Mouse (Mus musculus): ENCODE measurements around the gene Rpl9. TPM values are rescaled to one million over a fixed set of nuclear protein-coding genes. Genes with fewer than 3 reads are reported as not detected.

Rpl9 gene
- 987 and 1,000 TPM in 2 replicates for polyA plus RNA-seq (2016; fragmentation: Nextera tagmentation; extraction: Ambion mirVana)

GRCm38 (mm10) chr5:65390648-65391644 lies at the start of gene Rpl9, which contains the start of gene Lias:
Gene Rpl9 (minus strand): TSS chr5:65391444.
Gene Lias (plus strand): TSS chr5:65391497.
- WGBS, result under 1% methylated on average over 83 of the region's 83 CpGs
- H3K27me3 ChIP-seq (replicated peaks; ENCODE audit: low read depth, poor library complexity, severe bottlenecking), result no peaks in the 10 kb centered on the region
- H3K9me3 ChIP-seq, result no peaks in the 10 kb centered on the region
- H3K4me1 ChIP-seq, result peaks cover 17% of the 10 kb centered on the region
- H3K27ac ChIP-seq (replicated peaks), result peak within 1 kb of the TSS; percentile 99
- H3K4me3 ChIP-seq, result peak within 1 kb of the TSS; percentile 99
- H3K36me3 ChIP-seq (replicated peaks), result peaks cover 60% of the 10 kb centered on the region
- peak; percentile 98 for DNase-seq (ENCODE audit: low spot score)

- Histone ChIP-seq H3K4me3 (no peak overlapping the region), H3K36me3 (replicated peaks) (no peaks in the 10 kb centered on the region), H3K9me3 (no peaks in the 10 kb centered on the region), H3K27ac (replicated peaks) (no peak overlapping the region), H3K4me1 (peaks cover 24% of the 10 kb centered on the region), H3K27me3 (replicated peaks; ENCODE audit: low read depth, poor library complexity, severe bottlenecking) (no peaks in the 10 kb centered on the region)
- no peak for DNase-seq (ENCODE audit: low spot score)
These were observed 46.8 kb upstream of the Rpl9 start for GRCm38 (mm10) chr5:65438041-65438440.

- Histone ChIP-seq H3K27ac (replicated peaks) (peak within 1 kb of the TSS; percentile 90), H3K9me3 (no peaks in the 10 kb centered on the region), H3K4me3 (peak within 1 kb of the TSS; percentile 82), H3K36me3 (replicated peaks) (no peaks in the 10 kb centered on the region), H3K4me1 (peaks cover 27% of the 10 kb centered on the region), H3K27me3 (replicated peaks; ENCODE audit: low read depth, poor library complexity, severe bottlenecking) (no peaks in the 10 kb centered on the region)
- peak; percentile 98 for DNase-seq (ENCODE audit: low spot score)
- WGBS, result under 1% methylated on average over 51 of the region's 51 CpGs
These were observed 44.7 kb upstream of the Rpl9 start, which contains the start of gene Ugdh for GRCm38 (mm10) chr5:65435806-65436561. Gene Ugdh (minus strand): TSS chr5:65435949.

- no peak for DNase-seq (ENCODE audit: low spot score)
- under 1% methylated on average over 47 of the region's 47 CpGs for WGBS
- peak overlapping the region; percentile 90 for H3K27ac ChIP-seq (replicated peaks)
These were observed 44.1 kb upstream of the Rpl9 start for GRCm38 (mm10) chr5:65435363-65435805.

GRCm38 (mm10) chr5:65434471-65435362 lies 43.5 kb upstream of the Rpl9 start:
- Histone ChIP-seq H3K27me3 (replicated peaks; ENCODE audit: low read depth, poor library complexity, severe bottlenecking) (no peaks in the 10 kb centered on the region), H3K36me3 (replicated peaks) (no peaks in the 10 kb centered on the region; the same call in 1 of the 2 replicates), H3K27ac (replicated peaks) (peak overlapping the region; percentile 90), H3K4me1 (peaks cover 27% of the 10 kb centered on the region), H3K4me3 (peak overlapping the region; percentile 82), H3K9me3 (no peaks in the 10 kb centered on the region)
- 7% methylated on average over 15 of the region's 15 CpGs for WGBS
- peak; percentile 44 for DNase-seq (ENCODE audit: low spot score)

More at GRCm38 (mm10) chr5:65435363-65435805, 44.1 kb upstream of the Rpl9 start:
- Histone ChIP-seq H3K36me3 (replicated peaks) (no peaks in the 10 kb centered on the region; the same call in 1 of the 2 replicates), H3K4me1 (peaks cover 27% of the 10 kb centered on the region), H3K9me3 (no peaks in the 10 kb centered on the region), H3K4me3 (peak overlapping the region; percentile 82), H3K27me3 (replicated peaks; ENCODE audit: low read depth, poor library complexity, severe bottlenecking) (no peaks in the 10 kb centered on the region)

GRCm38 (mm10) chr5:65429441-65429840 lies 38.2 kb upstream of the Rpl9 start:
- Histone ChIP-seq H3K9me3 (no peaks in the 10 kb centered on the region), H3K4me1 (peaks cover 13% of the 10 kb centered on the region), H3K4me3 (no peak overlapping the region), H3K27me3 (replicated peaks; ENCODE audit: low read depth, poor library complexity, severe bottlenecking) (no peaks in the 10 kb centered on the region), H3K27ac (replicated peaks) (no peak overlapping the region), H3K36me3 (replicated peaks) (peaks cover 25% of the 10 kb centered on the region)
- 91% methylated on average over 5 of the region's 5 CpGs for whole genome bisulfite sequencing
- DNase-seq (ENCODE audit: low spot score), result no peak

- peaks cover 35% of the 10 kb centered on the region for H3K36me3 ChIP-seq (replicated peaks)
- H3K4me1 ChIP-seq, result peaks cover 9% of the 10 kb centered on the region
- WGBS, result 48% methylated on average over 4 of the region's 4 CpGs
- H3K4me3 ChIP-seq, result no peak overlapping the region
- H3K27ac ChIP-seq (replicated peaks), result no peak overlapping the region
- no peaks in the 10 kb centered on the region for H3K9me3 ChIP-seq
- no peaks in the 10 kb centered on the region for H3K27me3 ChIP-seq (replicated peaks; ENCODE audit: low read depth, poor library complexity, severe bottlenecking)
- no peak for DNase-seq (ENCODE audit: low spot score)
These were observed 37.1 kb upstream of the Rpl9 start for GRCm38 (mm10) chr5:65428321-65428720.

GRCm38 (mm10) chr5:65425251-65425650 lies 34.0 kb upstream of the Rpl9 start:
- no peak overlapping the region for H3K27ac ChIP-seq (replicated peaks)
- H3K9me3 ChIP-seq, result no peaks in the 10 kb centered on the region
- peaks cover 3% of the 10 kb centered on the region; the same call in 1 of the 2 replicates for H3K4me1 ChIP-seq
- H3K27me3 ChIP-seq (replicated peaks; ENCODE audit: low read depth, poor library complexity, severe bottlenecking), result no peaks in the 10 kb centered on the region
- WGBS, result 89% methylated on average over 5 of the region's 5 CpGs
- no peak overlapping the region for H3K4me3 ChIP-seq
- peaks cover 66% of the 10 kb centered on the region for H3K36me3 ChIP-seq (replicated peaks)
- no peak for DNase-seq (ENCODE audit: low spot score)

GRCm38 (mm10) chr5:65424215-65424614 lies 33.0 kb upstream of the Rpl9 start:
- Histone ChIP-seq H3K27ac (replicated peaks) (no peak overlapping the region), H3K36me3 (replicated peaks) (peaks cover 76% of the 10 kb centered on the region), H3K4me1 (peaks cover 3% of the 10 kb centered on the region; the same call in 1 of the 2 replicates), H3K27me3 (replicated peaks; ENCODE audit: low read depth, poor library complexity, severe bottlenecking) (no peaks in the 10 kb centered on the region), H3K9me3 (no peaks in the 10 kb centered on the region), H3K4me3 (no peak overlapping the region)
- WGBS, result 91% methylated on average over 6 of the region's 6 CpGs
- no peak for DNase-seq (ENCODE audit: low spot score)

- 93% methylated on average over 8 of the region's 8 CpGs for WGBS
- H3K27me3 ChIP-seq (replicated peaks; ENCODE audit: low read depth, poor library complexity, severe bottlenecking), result no peaks in the 10 kb centered on the region
- no peak for DNase-seq (ENCODE audit: low spot score)
- no peak overlapping the region for H3K27ac ChIP-seq (replicated peaks)
- no peak overlapping the region for H3K4me3 ChIP-seq
- H3K4me1 ChIP-seq, result no peaks in the 10 kb centered on the region
- H3K9me3 ChIP-seq, result no peaks in the 10 kb centered on the region
- peaks cover 88% of the 10 kb centered on the region for H3K36me3 ChIP-seq (replicated peaks)
These were observed 31.6 kb upstream of the Rpl9 start for GRCm38 (mm10) chr5:65422803-65423202.

GRCm38 (mm10) chr5:65420822-65421221 lies 29.6 kb upstream of the Rpl9 start:
- Histone ChIP-seq H3K9me3 (no peaks in the 10 kb centered on the region), H3K27me3 (replicated peaks; ENCODE audit: low read depth, poor library complexity, severe bottlenecking) (no peaks in the 10 kb centered on the region), H3K36me3 (replicated peaks) (peaks cover 93% of the 10 kb centered on the region), H3K4me1 (peaks cover 7% of the 10 kb centered on the region), H3K4me3 (no peak overlapping the region), H3K27ac (replicated peaks) (no peak overlapping the region)
- 89% methylated on average over 6 of the region's 6 CpGs for WGBS
- no peak for DNase-seq (ENCODE audit: low spot score)
